Mouse (Mus musculus) small intestine, adult 2 months (tissue): ENCODE measurements around the gene Ptprj.

Source experiments
- CTCF ChIP-seq: fragments of 200-500 bp; IDR thresholded peaks from 2 replicates; pipeline ENCODE4 v1.5.1; 2012; ENCODE audit warnings: low read depth, mild to moderate bottlenecking, control low read depth, inconsistent platforms, low read length, moderate library complexity, mixed read lengths; ENCODE audit not compliant: insufficient replicate concordance, insufficient read length; ENCODE audit errors: extremely low read depth
- POLR2A ChIP-seq: fragments of 200-500 bp; IDR thresholded peaks from 2 replicates; pipeline ENCODE4 v1.6.1; 2012; ENCODE audit warnings: low read depth, mild to moderate bottlenecking, control low read depth, inconsistent platforms, low read length, moderate library complexity

DNA sequence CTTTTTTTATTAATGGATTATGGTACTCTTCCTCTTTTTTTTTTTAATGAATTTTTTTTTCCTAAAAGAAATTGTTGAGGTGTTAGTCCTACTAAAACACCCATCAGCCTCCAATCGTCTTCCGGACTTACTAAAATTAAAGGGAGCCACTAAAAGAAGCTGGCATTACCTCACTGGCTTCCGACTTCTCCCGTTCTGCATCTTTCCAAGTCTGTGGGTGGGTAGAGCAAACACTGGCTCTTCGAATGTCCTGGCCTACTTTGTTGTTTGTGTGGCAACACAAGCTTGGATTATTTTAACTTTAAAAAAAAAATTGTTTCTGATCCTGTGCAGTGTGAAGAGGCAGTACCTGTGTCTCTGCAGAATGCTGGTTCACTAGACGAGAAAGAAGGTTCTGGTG, 62.2 kb downstream of the Ptprj start:
- TF ChIP-seq CTCF: no peak
- no peak for TF ChIP-seq POLR2A
